ENCODE assay signal across 18 mouse cellular contexts in genomic region chr7:19217944-19218343, GRCm38 (mm10). TPM values are rescaled to one million over a fixed set of nuclear protein-coding genes. Genes with fewer than 3 reads are reported as not detected.
A peak's percentile ranks its signal among the peaks of the same experiment; 100 is the strongest.
DNase-seq lines count a peak whose midpoint lies in the region; ATAC-seq and TF ChIP-seq lines count a peak whose summit lies in the region.
"Had no signal": no experiment of that assay in that cellular context is flagged by ENCODE, and none has a peak within 500 bp of the region (broad histone marks: within the 10 kb centered on the region; RNA-seq: fewer than 3 reads in every experiment).

No protein-coding gene starts in this region.

- no peak for ATAC-seq in heart, embryonic 13.5 days (ENCODE audit: extremely low read depth, insufficient number of reproducible peaks, low FRiP score, low TSS enrichment)
- ATAC-seq in liver, embryonic 12.5 days = peak; percentile 61
- ATAC-seq in liver, postnatal 0 days = no peak; the same call in 1 of the 2 replicates
- ATAC-seq in common myeloid progenitor, adult 5-6 weeks (replicated peaks; ENCODE audit: low read depth, poor library complexity, severe bottlenecking) = peak; percentile 48
- peak; percentile 40 for ATAC-seq in liver, embryonic 16.5 days (ENCODE audit: low read depth)
- no peak for ATAC-seq in intestine, embryonic 16.5 days
- ATAC-seq: CD4-positive, CD25-positive, alpha-beta regulatory T cell, adult 4 months; forebrain, embryonic 15.5 days; intestine, embryonic 15.5 days; Patski had no signal

- peaks cover 22% of the 10 kb centered on the region for H3K27me3 ChIP-seq in heart, embryonic 13.5 days (replicated peaks)
- H3K27me3 ChIP-seq in liver, embryonic 12.5 days (replicated peaks) = peaks cover 60% of the 10 kb centered on the region
- H3K27me3 ChIP-seq in liver, postnatal 0 days (ENCODE audit: insufficient read depth, low read length) = peaks cover 8% of the 10 kb centered on the region; the same call in 1 of the 2 replicates
- H3K27me3 ChIP-seq in liver, embryonic 16.5 days (ENCODE audit: control insufficient read depth, insufficient read depth, low read depth, low read length) = peaks cover 19% of the 10 kb centered on the region
- peaks cover 2% of the 10 kb centered on the region; the same call in 1 of the 2 replicates for H3K27me3 ChIP-seq in intestine, embryonic 16.5 days (replicated peaks; ENCODE audit: control insufficient read depth, insufficient read depth, low read length)
- H3K27me3 ChIP-seq: forebrain, embryonic 15.5 days; intestine, embryonic 15.5 days; Patski had no signal

- TF ChIP-seq EP300 in liver, postnatal 0 days (IDR thresholded peaks at IDR 0.05; ENCODE audit: low read depth) = no peak

- 0 out of 2 replicates have a peak, but pooled peaks cover 5% of the 10 kb centered on the region for H3K36me3 ChIP-seq in heart, embryonic 13.5 days
- H3K36me3 ChIP-seq in liver, embryonic 12.5 days = peaks cover 3% of the 10 kb centered on the region
- H3K36me3 ChIP-seq in liver, postnatal 0 days (replicated peaks; ENCODE audit: insufficient read depth, low read length) = no peaks in the 10 kb centered on the region
- no peaks in the 10 kb centered on the region for H3K36me3 ChIP-seq in liver, embryonic 16.5 days (ENCODE audit: control insufficient read depth, insufficient read depth)
- no peaks in the 10 kb centered on the region for H3K36me3 ChIP-seq in intestine, embryonic 16.5 days (ENCODE audit: control insufficient read depth, insufficient read depth, low read length)
- H3K36me3 ChIP-seq: embryonic facial prominence, embryonic 15.5 days; forebrain, embryonic 15.5 days; intestine, embryonic 15.5 days had no signal

- intact Hi-C loops in heart, postnatal 36 days (cut with DNase I) = no loop called here

- DNase-seq in heart, postnatal 36 days = no peak
- DNase-seq in liver, postnatal 0 days = no peak
- no peak for DNase-seq in layer of hippocampus, adult 9-10 months (ENCODE audit: low spot score)
- DNase-seq: adrenal gland, postnatal 25 days; cerebellum, adult 8-10 months; right cerebral cortex, postnatal 25 days had no signal

- no peak overlapping the region for H3K4me2 ChIP-seq in heart, embryonic 13.5 days
- no peak overlapping the region for H3K4me2 ChIP-seq in liver, embryonic 12.5 days
- H3K4me2 ChIP-seq in liver, postnatal 0 days (ENCODE audit: low read depth, low read length) = no peak overlapping the region
- no peak overlapping the region for H3K4me2 ChIP-seq in liver, embryonic 16.5 days (ENCODE audit: low read depth, low read length)
- no peak overlapping the region for H3K4me2 ChIP-seq in intestine, embryonic 16.5 days (ENCODE audit: low read depth, low read length)
- H3K4me2 ChIP-seq: embryonic facial prominence, embryonic 15.5 days; forebrain, embryonic 15.5 days; intestine, embryonic 15.5 days; neural tube, embryonic 12.5 days had no signal

- TF ChIP-seq CTCF in liver, postnatal 0 days (IDR thresholded peaks at IDR 0.05; ENCODE audit: low read depth) = no peak

- H3K9ac ChIP-seq in heart, embryonic 13.5 days = peak overlapping the region; percentile 59; the same call in 1 of the 2 replicates
- no peak overlapping the region for H3K9ac ChIP-seq in liver, embryonic 12.5 days
- no peak overlapping the region for H3K9ac ChIP-seq in liver, postnatal 0 days (replicated peaks)
- no peak overlapping the region for H3K9ac ChIP-seq in liver, embryonic 16.5 days (ENCODE audit: low read depth, low read length)
- H3K9ac ChIP-seq in intestine, embryonic 16.5 days (ENCODE audit: low read depth, low read length) = no peak overlapping the region
- H3K9ac ChIP-seq: embryonic facial prominence, embryonic 15.5 days; forebrain, embryonic 15.5 days; intestine, embryonic 15.5 days; neural tube, embryonic 12.5 days had no signal

- H3K4me3 ChIP-seq in heart, embryonic 13.5 days = no peak overlapping the region
- H3K4me3 ChIP-seq in liver, embryonic 12.5 days = no peak overlapping the region
- H3K4me3 ChIP-seq in liver, postnatal 0 days (ENCODE audit: low read depth, low read length) = no peak overlapping the region
- no peak overlapping the region for H3K4me3 ChIP-seq in liver, embryonic 16.5 days (ENCODE audit: low read depth, low read length)
- no peak overlapping the region for H3K4me3 ChIP-seq in intestine, embryonic 16.5 days (ENCODE audit: low read length)
- H3K4me3 ChIP-seq: embryonic facial prominence, embryonic 15.5 days; forebrain, embryonic 15.5 days; intestine, embryonic 15.5 days; midbrain, embryonic 10.5 days; neural tube, embryonic 12.5 days had no signal

- H3K27ac ChIP-seq in heart, embryonic 13.5 days (replicated peaks) = 0 out of 2 replicates have a peak overlapping the region, but pooled peaks have one; percentile 12
- H3K27ac ChIP-seq in liver, embryonic 12.5 days = no peak overlapping the region
- no peak overlapping the region for H3K27ac ChIP-seq in liver, postnatal 0 days (ENCODE audit: low read depth)
- no peak overlapping the region for H3K27ac ChIP-seq in liver, embryonic 16.5 days (ENCODE audit: low read length)
- no peak overlapping the region for H3K27ac ChIP-seq in intestine, embryonic 16.5 days (ENCODE audit: low read length)
- H3K27ac ChIP-seq: embryonic facial prominence, embryonic 15.5 days; forebrain, embryonic 15.5 days; intestine, embryonic 15.5 days; midbrain, embryonic 10.5 days; neural tube, embryonic 12.5 days had no signal

- no peaks in the 10 kb centered on the region for H3K9me3 ChIP-seq in heart, embryonic 13.5 days
- H3K9me3 ChIP-seq in liver, embryonic 12.5 days (replicated peaks) = no peaks in the 10 kb centered on the region
- no peaks in the 10 kb centered on the region for H3K9me3 ChIP-seq in liver, postnatal 0 days (ENCODE audit: low read length)
- H3K9me3 ChIP-seq in liver, embryonic 16.5 days (replicated peaks; ENCODE audit: control insufficient read depth, low read length) = no peaks in the 10 kb centered on the region
- no peaks in the 10 kb centered on the region for H3K9me3 ChIP-seq in intestine, embryonic 16.5 days (ENCODE audit: control insufficient read depth, low read length)
- H3K9me3 ChIP-seq: embryonic facial prominence, embryonic 15.5 days; forebrain, embryonic 15.5 days; intestine, embryonic 15.5 days; midbrain, embryonic 10.5 days; neural tube, embryonic 12.5 days had no signal

- H3K4me1 ChIP-seq in heart, embryonic 13.5 days = peaks cover 23% of the 10 kb centered on the region
- peaks cover 16% of the 10 kb centered on the region for H3K4me1 ChIP-seq in liver, embryonic 12.5 days
- peaks cover 3% of the 10 kb centered on the region; the same call in 1 of the 2 replicates for H3K4me1 ChIP-seq in liver, postnatal 0 days (ENCODE audit: insufficient read depth)
- no peaks in the 10 kb centered on the region for H3K4me1 ChIP-seq in liver, embryonic 16.5 days (ENCODE audit: control insufficient read depth, low read depth, low read length)
- H3K4me1 ChIP-seq in intestine, embryonic 16.5 days (ENCODE audit: control insufficient read depth, insufficient read depth, low read length) = no peaks in the 10 kb centered on the region
- H3K4me1 ChIP-seq: forebrain, embryonic 15.5 days; intestine, embryonic 15.5 days; neural tube, embryonic 12.5 days had no signal

- 14% methylated on average over 3 of the region's 3 CpGs for WGBS in heart, embryonic 13.5 days
- 13% methylated on average over 2 of the region's 3 CpGs for WGBS in liver, embryonic 12.5 days (ENCODE audit: insufficient replicate concordance)
- WGBS in liver, postnatal 0 days (ENCODE audit: insufficient replicate concordance) = 0% methylated on average over 2 of the region's 3 CpGs
- 11% methylated on average over 2 of the region's 3 CpGs for WGBS in liver, embryonic 16.5 days (ENCODE audit: insufficient replicate concordance)
- WGBS in intestine, embryonic 16.5 days = 11% methylated on average over 2 of the region's 3 CpGs

RNA-seq across cellular contexts. Expression of gene Gpr4, which starts 5.6 kb away (rescaled TPM):
- 1.7 and 1.8 TPM in 2 replicates for polyA plus RNA-seq in heart, embryonic 13.5 days (2015; fragmentation: Nextera tagmentation; extraction: Ambion mirVana)
- 10 to 100 TPM in 1 of 2 experiments, 1 to 10 TPM in 1; 7.9 to 10.6 TPM for total RNA-seq in heart, postnatal 36 days (2021)
- polyA plus RNA-seq in liver, embryonic 12.5 days (2016; fragmentation: Nextera tagmentation; extraction: Ambion mirVana) = 0.51 and 0.62 TPM in 2 replicates
- polyA plus RNA-seq in liver, postnatal 0 days (2015; fragmentation: Nextera tagmentation; extraction: Ambion mirVana) = 0.74 and 0.83 TPM in 2 replicates
- not detected in 2 replicates for total RNA-seq in common myeloid progenitor, adult 5-6 weeks (2017)
- polyA plus RNA-seq in liver, embryonic 16.5 days (2015; fragmentation: Nextera tagmentation; extraction: Ambion mirVana) = 0.49 and 0.60 TPM in 2 replicates
- polyA plus RNA-seq in intestine, embryonic 16.5 days (2015; fragmentation: Nextera tagmentation; extraction: Ambion mirVana) = 1.6 and 2.1 TPM in 2 replicates

RNA-seq across cellular contexts. Expression of gene Opa3, which starts 10.2 kb away (rescaled TPM):
- polyA plus RNA-seq in heart, embryonic 13.5 days (2015; fragmentation: Nextera tagmentation; extraction: Ambion mirVana) = 35.2 and 38.4 TPM in 2 replicates
- 10 to 100 TPM; 53.9 to 62.9 TPM for total RNA-seq in heart, postnatal 36 days (2021)
- 22.1 and 23.3 TPM in 2 replicates for polyA plus RNA-seq in liver, embryonic 12.5 days (2016; fragmentation: Nextera tagmentation; extraction: Ambion mirVana)
- 8.7 and 9.7 TPM in 2 replicates for polyA plus RNA-seq in liver, postnatal 0 days (2015; fragmentation: Nextera tagmentation; extraction: Ambion mirVana)
- total RNA-seq in common myeloid progenitor, adult 5-6 weeks (2017) = 22.4 and 24.0 TPM in 2 replicates
- polyA plus RNA-seq in liver, embryonic 16.5 days (2015; fragmentation: Nextera tagmentation; extraction: Ambion mirVana) = 13.2 and 14.3 TPM in 2 replicates
- 40.6 and 40.9 TPM in 2 replicates for polyA plus RNA-seq in intestine, embryonic 16.5 days (2015; fragmentation: Nextera tagmentation; extraction: Ambion mirVana)

RNA-seq across cellular contexts. Expression of gene Eml2, which starts 41.7 kb away (rescaled TPM):
- polyA plus RNA-seq in heart, embryonic 13.5 days (2015; fragmentation: Nextera tagmentation; extraction: Ambion mirVana) = 15.8 and 20.6 TPM in 2 replicates
- 10 to 100 TPM; 34.3 to 44.4 TPM for total RNA-seq in heart, postnatal 36 days (2021)
- polyA plus RNA-seq in liver, embryonic 12.5 days (2016; fragmentation: Nextera tagmentation; extraction: Ambion mirVana) = 4.1 and 5.1 TPM in 2 replicates
- polyA plus RNA-seq in liver, postnatal 0 days (2015; fragmentation: Nextera tagmentation; extraction: Ambion mirVana) = 3.3 and 3.4 TPM in 2 replicates
- total RNA-seq in common myeloid progenitor, adult 5-6 weeks (2017) = 10.6 and 15.9 TPM in 2 replicates
- 4.0 and 5.0 TPM in 2 replicates for polyA plus RNA-seq in liver, embryonic 16.5 days (2015; fragmentation: Nextera tagmentation; extraction: Ambion mirVana)
- polyA plus RNA-seq in intestine, embryonic 16.5 days (2015; fragmentation: Nextera tagmentation; extraction: Ambion mirVana) = 7.1 and 8.4 TPM in 2 replicates

RNA-seq across cellular contexts. Expression of gene Gipr, which starts 52.0 kb away (rescaled TPM):
- polyA plus RNA-seq in heart, embryonic 13.5 days (2015; fragmentation: Nextera tagmentation; extraction: Ambion mirVana) = 9.9 and 14.6 TPM in 2 replicates
- under 1 TPM in 1 of 2 experiments, not detected in 1; 0.14 TPM for total RNA-seq in heart, postnatal 36 days (2021)
- 0.18 and 0.41 TPM in 2 replicates for polyA plus RNA-seq in liver, embryonic 12.5 days (2016; fragmentation: Nextera tagmentation; extraction: Ambion mirVana)
- polyA plus RNA-seq in liver, postnatal 0 days (2015; fragmentation: Nextera tagmentation; extraction: Ambion mirVana) = 0.04 TPM in 1 of 2 replicates, not detected in the other
- total RNA-seq in common myeloid progenitor, adult 5-6 weeks (2017) = not detected in 2 replicates
- polyA plus RNA-seq in liver, embryonic 16.5 days (2015; fragmentation: Nextera tagmentation; extraction: Ambion mirVana) = 0.99 and 2.1 TPM in 2 replicates
- polyA plus RNA-seq in intestine, embryonic 16.5 days (2015; fragmentation: Nextera tagmentation; extraction: Ambion mirVana) = 3.1 and 3.6 TPM in 2 replicates
- polyA plus RNA-seq: CD4-positive, CD25-positive, alpha-beta regulatory T cell, adult 4 months had no signal

RNA-seq across cellular contexts. Expression of gene Vasp, which starts 53.7 kb away (rescaled TPM):
- 81.2 and 81.7 TPM in 2 replicates for polyA plus RNA-seq in heart, embryonic 13.5 days (2015; fragmentation: Nextera tagmentation; extraction: Ambion mirVana)
- total RNA-seq in heart, postnatal 36 days (2021) = 10 to 100 TPM; 32.6 to 36.1 TPM
- polyA plus RNA-seq in liver, embryonic 12.5 days (2016; fragmentation: Nextera tagmentation; extraction: Ambion mirVana) = 61.1 and 61.5 TPM in 2 replicates
- 36.2 and 36.4 TPM in 2 replicates for polyA plus RNA-seq in liver, postnatal 0 days (2015; fragmentation: Nextera tagmentation; extraction: Ambion mirVana)
- 47.6 and 61.7 TPM in 2 replicates for total RNA-seq in common myeloid progenitor, adult 5-6 weeks (2017)
- polyA plus RNA-seq in liver, embryonic 16.5 days (2015; fragmentation: Nextera tagmentation; extraction: Ambion mirVana) = 32.8 and 33.0 TPM in 2 replicates
- 106 and 120 TPM in 2 replicates for polyA plus RNA-seq in intestine, embryonic 16.5 days (2015; fragmentation: Nextera tagmentation; extraction: Ambion mirVana)

Comparison
In these comparisons a context has a peak if more than half of its experiments do, and no peak if none do; other contexts are left out.
1. ATAC-seq: peak in liver, embryonic 12.5 days (single experiment), common myeloid progenitor, adult 5-6 weeks (single experiment) and liver, embryonic 16.5 days (single experiment); none in heart, embryonic 13.5 days (single experiment), liver, postnatal 0 days (single experiment) and intestine, embryonic 16.5 days (single experiment).